Mouse (Mus musculus) ovary, adult 18-20 months (tissue): ENCODE measurements around the gene Serpinb3b.
"Not testable (repeated sequence)": the region's sequence is repeated elsewhere in the genome, so short reads cannot be mapped to it uniquely, and the experiment has no call there.

Source experiments
- DNase-seq: peaks from one replicate; pipeline ENCODE4 v3.0.0; 2022; ENCODE audit warnings: low spot score, mixed read lengths

Gene Serpinb3b

GRCm38 (mm10) chr1:107278261-107278660 lies at the start of gene Serpinb3b, which contains the start of gene Serpinb3c:
Gene Serpinb3b (minus strand): TSS chr1:107278361.
Gene Serpinb3c (minus strand): TSS chr1:107278371.
- not testable (repeated sequence) for DNase-seq

DNA sequence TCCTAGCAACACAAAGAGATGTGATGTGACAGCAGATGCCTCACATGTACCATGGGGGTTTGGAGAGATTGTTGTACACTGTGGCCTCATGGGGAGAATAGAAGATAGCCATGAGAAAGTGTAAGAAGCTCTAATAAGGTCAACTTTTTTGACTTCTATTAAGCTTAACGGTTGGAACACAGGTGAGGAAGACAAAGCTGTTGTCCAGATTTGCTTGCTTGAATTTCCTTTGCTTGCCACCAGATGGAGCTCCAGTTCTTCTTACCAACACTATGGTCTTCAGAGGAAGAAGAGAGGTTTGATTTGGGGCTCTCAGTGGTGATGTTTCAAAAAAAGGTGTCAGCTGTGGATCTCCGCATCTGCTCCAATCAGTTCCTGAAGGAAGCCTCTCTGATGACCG lies 35.0 kb downstream of the Serpinb3b start:
- DNase-seq = not testable (repeated sequence)

- not testable (repeated sequence) for DNase-seq
Measured at GRCm38 (mm10) chr1:107217276-107217675, 60.9 kb downstream of the Serpinb3b start.

DNA sequence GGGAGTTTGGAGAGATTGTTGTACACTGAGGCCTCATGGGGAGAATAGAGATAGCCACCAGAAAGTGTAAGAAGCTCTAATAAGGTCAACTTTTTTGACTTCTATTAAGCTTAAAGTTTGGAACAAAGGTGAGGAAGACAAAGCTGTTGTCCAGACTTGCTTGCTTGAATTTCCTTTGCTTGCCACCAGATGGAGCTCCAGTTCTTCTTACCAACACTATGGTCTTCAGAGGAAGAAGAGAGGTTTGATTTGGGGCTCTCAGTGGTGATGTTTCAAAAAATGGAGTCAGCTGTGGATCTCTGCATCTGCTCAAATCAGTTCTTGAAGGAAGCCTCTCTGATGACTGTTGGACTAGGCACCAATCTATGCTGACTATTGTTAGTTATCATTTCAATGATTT lies 150.7 kb downstream of the Serpinb3b start:
- DNase-seq = not testable (repeated sequence)
